Mouse (Mus musculus): Measurements from ENCODE around the gene Lyar. TPM values are rescaled to one million over a fixed set of nuclear protein-coding genes. Genes with fewer than 3 reads are reported as not detected.

The Lyar gene
- 31.7 TPM for polyA plus RNA-seq (2014; fragmentation: Illumina TruSeq; extraction: RNeasy Lipid Tissue Mini Kit (QIAGEN cat#74804); ENCODE audit: low read depth, low replicate concordance)

DNA sequence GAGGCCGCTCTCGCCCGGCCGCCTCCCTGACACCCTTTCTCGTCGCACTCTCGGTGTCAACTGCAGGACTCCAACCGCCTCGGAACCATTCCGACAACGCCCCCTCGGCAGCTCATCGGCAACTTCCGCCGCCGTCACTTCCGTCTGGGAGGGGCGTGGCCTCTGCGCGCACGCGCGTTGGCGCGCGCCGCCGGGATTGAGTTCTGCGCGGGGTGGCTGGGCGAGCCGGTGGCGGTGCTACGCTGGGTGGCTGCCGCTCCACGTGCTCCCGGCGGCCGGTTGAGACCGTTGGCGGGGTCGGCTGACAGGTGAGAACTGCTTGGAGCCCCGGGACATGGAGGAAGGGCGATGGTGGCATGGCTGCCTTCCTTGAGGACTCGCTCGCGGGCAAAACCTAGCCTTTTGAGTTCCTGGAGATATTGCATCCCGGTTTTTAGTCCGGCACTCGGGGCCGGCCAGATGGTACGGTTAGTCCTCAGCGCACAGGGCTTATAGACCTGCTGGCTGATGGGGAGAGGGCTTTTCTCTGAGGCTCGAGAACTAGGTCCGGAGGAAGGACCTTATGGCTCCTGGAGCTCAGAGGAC, at the start of gene Lyar, which contains the start of gene Zbtb49:
Gene Lyar, plus strand, starts transcription at position 143 of the 585 bp plus-strand sequence.
Gene Zbtb49, minus strand, starts transcription at position 130 of the 585 bp plus-strand sequence.

GRCm38 (mm10) chr5:38260107-38260682, 39.9 kb downstream of the Lyar start, which contains the start of gene Tmem128:
Gene Tmem128, plus strand, starts transcription at chr5:38260185.

DNA sequence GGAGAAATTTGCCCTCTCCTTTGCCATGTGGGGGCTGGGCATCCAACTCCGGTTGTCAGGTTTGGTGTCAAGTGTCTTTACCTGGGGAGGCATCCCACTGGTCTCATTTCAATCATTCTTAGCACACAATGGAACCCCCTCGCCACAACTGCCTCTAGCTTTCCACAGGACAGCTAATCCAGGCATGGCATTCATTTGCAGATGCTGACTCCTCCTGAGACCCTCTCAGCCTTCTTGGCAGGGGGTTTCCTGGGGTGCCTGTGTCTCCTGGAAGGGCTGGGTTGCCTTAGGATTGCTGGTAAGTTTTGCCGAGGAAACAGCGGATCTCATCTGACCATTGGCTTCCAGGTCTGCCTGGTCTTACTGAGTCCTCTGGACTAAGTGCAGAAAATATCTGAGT, 55.5 kb downstream of the Lyar start, which contains the start of gene Otop1:
Gene Otop1, plus strand, starts transcription at position 202 of the 400 bp plus-strand sequence.

Other genes with a start within 250 kb of the Lyar start
- gene Stx18, start 181.7 kb upstream of the Lyar start, polyA plus RNA-seq (2014; fragmentation: Illumina TruSeq; extraction: RNeasy Lipid Tissue Mini Kit (QIAGEN cat#74804); ENCODE audit: low read depth, low replicate concordance) = 88.3 TPM
- 1.9 TPM for gene Nsg1, start 60.6 kb upstream of the Lyar start, polyA plus RNA-seq (2014; fragmentation: Illumina TruSeq; extraction: RNeasy Lipid Tissue Mini Kit (QIAGEN cat#74804); ENCODE audit: low read depth, low replicate concordance)
- gene Zbtb49, start within 50 bp of the Lyar start, polyA plus RNA-seq (2014; fragmentation: Illumina TruSeq; extraction: RNeasy Lipid Tissue Mini Kit (QIAGEN cat#74804); ENCODE audit: low read depth, low replicate concordance) = 2.2 TPM
- 63.9 TPM for gene Tmem128, start 39.7 kb downstream of the Lyar start, polyA plus RNA-seq (2014; fragmentation: Illumina TruSeq; extraction: RNeasy Lipid Tissue Mini Kit (QIAGEN cat#74804); ENCODE audit: low read depth, low replicate concordance)
- gene Otop1, start 55.5 kb downstream of the Lyar start, polyA plus RNA-seq (2014; fragmentation: Illumina TruSeq; extraction: RNeasy Lipid Tissue Mini Kit (QIAGEN cat#74804); ENCODE audit: low read depth, low replicate concordance) = 0.12 TPM
- not detected for gene Drd5, start 98.9 kb downstream of the Lyar start, polyA plus RNA-seq (2014; fragmentation: Illumina TruSeq; extraction: RNeasy Lipid Tissue Mini Kit (QIAGEN cat#74804); ENCODE audit: low read depth, low replicate concordance)

Measured in kidney, adult 10 weeks (tissue).